Mouse (Mus musculus) embryo, embryonic 10.5 days (tissue): ENCODE measurements around the gene Rnpepl1.
"Not testable (repeated sequence)": the region's sequence is repeated elsewhere in the genome, so short reads cannot be mapped to it uniquely, and the experiment has no call there.

Experiments used
- DNase-seq: peaks from one replicate; pipeline ENCODE4 v3.0.0-alpha.2; 2015; ENCODE audit warnings: low spot score

The Rnpepl1 gene

GRCm38 (mm10) chr1:92943219-92943989 lies 32.8 kb downstream of the Rnpepl1 start:
- DNase-seq: no peak

- no peak for DNase-seq
Observed at GRCm38 (mm10) chr1:92947966-92948365, 37.4 kb downstream of the Rnpepl1 start.

- peak; percentile 47 for DNase-seq
Observed at GRCm38 (mm10) chr1:92949426-92949825, 38.8 kb downstream of the Rnpepl1 start.

GRCm38 (mm10) chr1:92950607-92951006 lies 40.0 kb downstream of the Rnpepl1 start, which contains the start of gene Gpr35:
Gpr35 (plus strand) TSS chr1:92950865.
- DNase-seq: no peak

GRCm38 (mm10) chr1:92953641-92954040 lies 43.1 kb downstream of the Rnpepl1 start:
- DNase-seq: no peak

GRCm38 (mm10) chr1:92956571-92957335 lies 46.2 kb downstream of the Rnpepl1 start:
- DNase-seq: peak; percentile 11

- no peak for DNase-seq
Observed at GRCm38 (mm10) chr1:92958999-92959398, 48.4 kb downstream of the Rnpepl1 start.

GRCm38 (mm10) chr1:92970791-92971190 lies 60.2 kb downstream of the Rnpepl1 start:
- not testable (repeated sequence) for DNase-seq

- DNase-seq: no peak
Observed at GRCm38 (mm10) chr1:92971879-92972795, 61.6 kb downstream of the Rnpepl1 start.

- no peak for DNase-seq
Observed at GRCm38 (mm10) chr1:92972854-92973253, 62.3 kb downstream of the Rnpepl1 start.
